ENCODE assay signal across 23 mouse cellular contexts in genomic region chr2:30076439-30076838, GRCm38 (mm10). TPM values are rescaled to one million over a fixed set of nuclear protein-coding genes. Genes with fewer than 3 reads are reported as not detected.
A peak's percentile ranks its signal among the peaks of the same experiment; 100 is the strongest.
DNase-seq lines count a peak whose midpoint lies in the region; ATAC-seq and TF ChIP-seq lines count a peak whose summit lies in the region.
"Had no signal": no experiment of that assay in that cellular context is flagged by ENCODE, and none has a peak within 500 bp of the region (broad histone marks: within the 10 kb centered on the region; RNA-seq: fewer than 3 reads in every experiment).

No protein-coding gene starts in this region.

- peak; percentile 6 for DNase-seq in lung, embryonic 14.5 days
- no peak for DNase-seq in lung, adult 2 months
- DNase-seq in ES-E14 (ENCODE audit: low read depth, low spot score): no peak
- DNase-seq in R1 (ENCODE audit: low read depth, low spot score): peak; percentile 50
- DNase-seq in right cerebral cortex, adult 2 months (ENCODE audit: low spot score in 2 of 2): no peak
- no peak for DNase-seq in cerebellum, postnatal 36 days
- no peak for DNase-seq in kidney, postnatal 14 days
- DNase-seq: adrenal gland, adult 8-10 months; adrenal gland, postnatal 14 days; adrenal gland, postnatal 36 days; cerebellum, adult 11-12 months; cerebellum, adult 2 months; cerebellum, adult 9-10 months; cerebellum, postnatal 10 days; cerebellum, postnatal 25 days; embryo, embryonic 11 days had no signal

- 91% methylated on average over 8 of the region's 9 CpGs for WGBS in lung, embryonic 14.5 days
- WGBS in lung, adult 2 months: 91% methylated on average over 9 of the region's 9 CpGs

- no peak overlapping the region for H3K4me2 ChIP-seq in lung, embryonic 14.5 days
- no peak overlapping the region for H3K4me2 ChIP-seq in myocyte (ENCODE audit: low read depth)

- peaks cover 24% of the 10 kb centered on the region for H3K36me3 ChIP-seq in lung, embryonic 14.5 days (ENCODE audit: insufficient read depth)
- peaks cover 8% of the 10 kb centered on the region for H3K36me3 ChIP-seq in ES-E14 (ENCODE audit: control insufficient read depth, insufficient read depth, low read length, poor library complexity, severe bottlenecking)
- H3K36me3 ChIP-seq in myocyte (ENCODE audit: control insufficient read depth, insufficient read depth): peaks cover 16% of the 10 kb centered on the region

- TF ChIP-seq CTCF in lung, embryonic 14.5 days (IDR thresholded peaks at IDR 0.05; ENCODE audit: low read depth): no peak
- TF ChIP-seq CTCF in lung, adult 2 months (IDR thresholded peaks at IDR 0.05; ENCODE audit: insufficient read depth, low read length): no peak

- no peaks in the 10 kb centered on the region for H3K27me3 ChIP-seq in lung, embryonic 14.5 days (ENCODE audit: insufficient read depth, low read length)
- H3K27me3 ChIP-seq in myocyte (ENCODE audit: control insufficient read depth, insufficient read depth, insufficient read length): no peaks in the 10 kb centered on the region
- H3K27me3 ChIP-seq: embryonic facial prominence, embryonic 13.5 days; embryonic facial prominence, embryonic 15.5 days; forebrain, embryonic 12.5 days; Patski had no signal

- no peak overlapping the region for H3ac ChIP-seq in myocyte (ENCODE audit: control insufficient read depth, insufficient read length)

- H3K9ac ChIP-seq in lung, embryonic 14.5 days: no peak overlapping the region
- H3K9ac ChIP-seq in ES-E14 (ENCODE audit: insufficient read depth, low read depth, low read length, poor library complexity, severe bottlenecking): no peak overlapping the region
- H3K9ac ChIP-seq: embryonic facial prominence, embryonic 15.5 days had no signal

- H3K4me1 ChIP-seq in lung, embryonic 14.5 days (ENCODE audit: insufficient read depth): 0 out of 2 replicates have a peak, but pooled peaks cover 5% of the 10 kb centered on the region
- no peaks in the 10 kb centered on the region for H3K4me1 ChIP-seq in lung, adult 2 months (ENCODE audit: control insufficient read depth, insufficient read depth, low read length)
- H3K4me1 ChIP-seq in ES-E14 (ENCODE audit: control insufficient read depth in 2 of 2, insufficient read depth in 2 of 2, low read length in 2 of 2, poor library complexity in 1 of 2): peaks cover 0 to 10% of the 10 kb centered on the region in 2 experiments; a peak in 2 of 4 replicates

- no peak overlapping the region for H3K27ac ChIP-seq in lung, embryonic 14.5 days (ENCODE audit: low read depth)
- no peak overlapping the region for H3K27ac ChIP-seq in ES-E14 (ENCODE audit: insufficient read depth, low read depth, low read length, poor library complexity, severe bottlenecking)

- no peak overlapping the region for H3K4me3 ChIP-seq in lung, embryonic 14.5 days (ENCODE audit: low read depth, low read length)
- H3K4me3 ChIP-seq in lung, adult 2 months (replicated peaks; ENCODE audit: extremely low read depth, low read depth, low read length): no peak overlapping the region
- no peak overlapping the region for H3K4me3 ChIP-seq in ES-E14 (ENCODE audit: insufficient read depth in 1 of 2, low read depth in 1 of 2, low read length in 2 of 2, poor library complexity in 1 of 2, severe bottlenecking in 1 of 2)
- peak overlapping the region; percentile 25 for H3K4me3 ChIP-seq in myocyte
- H3K4me3 ChIP-seq: forebrain, embryonic 12.5 days had no signal

- no peaks in the 10 kb centered on the region for H3K9me3 ChIP-seq in lung, embryonic 14.5 days (ENCODE audit: low read depth, low read length)
- no peaks in the 10 kb centered on the region for H3K9me3 ChIP-seq in ES-E14 (ENCODE audit: control insufficient read depth, insufficient read depth, low read depth, low read length)
- H3K9me3 ChIP-seq: embryonic facial prominence, embryonic 13.5 days; embryonic facial prominence, embryonic 15.5 days; forebrain, embryonic 10.5 days; forebrain, embryonic 12.5 days had no signal

- no peak for ATAC-seq in lung, embryonic 14.5 days (ENCODE audit: insufficient read depth)
- ATAC-seq: forebrain, embryonic 16.5 days had no signal

- no peaks in the 10 kb centered on the region for H3K79me2 ChIP-seq in myocyte (ENCODE audit: control insufficient read depth, insufficient read depth)

- in situ Hi-C loops in ES-E14 (cut with MboI; ENCODE audit: low sequenced_read_pairs in 2 of 2, unreplicated experiment in 2 of 2): no loop called here

- TF ChIP-seq POLR2A in lung, adult 2 months (IDR thresholded peaks at IDR 0.05; ENCODE audit: borderline replicate concordance, extremely low read depth, low read depth, low read length): no peak
- TF ChIP-seq POLR2A in myocyte (IDR thresholded peaks at IDR 0.05; ENCODE audit: insufficient read length, low read depth): no peak

TF ChIP-seq in ES-E14, 5 proteins besides CTCF, POLR2A, EP300 and RAD21:
- TF ChIP-seq ZC3H11A (IDR thresholded peaks at IDR 0.05; ENCODE audit: borderline replicate concordance, low read depth, low read length) (no peak), ZNF384 (IDR thresholded peaks at IDR 0.05; ENCODE audit: low read depth, low read length) (peak; percentile 62), CHD2 (IDR thresholded peaks at IDR 0.05; ENCODE audit: low read depth, low read length) (no peak), MAFK (IDR thresholded peaks at IDR 0.05; ENCODE audit: insufficient read depth, low read depth, low read length) (peak; percentile 58; the same call in 1 of the 2 replicates), HCFC1 (IDR thresholded peaks at IDR 0.05; ENCODE audit: borderline replicate concordance, insufficient read depth, low read length) (no peak)
TF ChIP-seq in ES-E14: peak in this region for 2.

TF ChIP-seq in myocyte, 11 proteins besides CTCF, POLR2A, EP300 and RAD21:
- TF ChIP-seq E2F4 (IDR thresholded peaks at IDR 0.05; ENCODE audit: insufficient read depth) (no peak), TCF3 (IDR thresholded peaks at IDR 0.05; ENCODE audit: insufficient read length, low read depth) (no peak), MYOG (IDR thresholded peaks at IDR 0.05; ENCODE audit: control insufficient read depth in 1 of 3, insufficient read depth in 1 of 3, insufficient read length in 2 of 3, low read depth in 2 of 3) (no peak), REST (IDR thresholded peaks at IDR 0.05; ENCODE audit: insufficient read depth, insufficient read length) (no peak), USF1 (IDR thresholded peaks at IDR 0.05; ENCODE audit: low read depth) (no peak), CEBPB (IDR thresholded peaks at IDR 0.05; ENCODE audit: insufficient read depth, poor library complexity, severe bottlenecking) (no peak), POLR2AphosphoS2 (IDR thresholded peaks at IDR 0.05; ENCODE audit: insufficient read length, low read depth) (no peak), TCF12 (IDR thresholded peaks at IDR 0.05; ENCODE audit: insufficient read depth, poor library complexity, severe bottlenecking) (no peak), MAX (IDR thresholded peaks at IDR 0.05; ENCODE audit: low read depth) (no peak)

RNA-seq across cellular contexts. Expression of gene Pkn3, which starts 1.0 kb away (rescaled TPM):
- 9.5 and 11.7 TPM in 2 replicates for polyA plus RNA-seq in lung, embryonic 14.5 days (2014; fragmentation: Nextera tagmentation; extraction: Ambion mirVana)
- 29.0 and 31.3 TPM in 2 replicates for polyA plus RNA-seq in lung, adult 2 months (2012; rRNA removed)
- total RNA-seq in ES-E14 (2012; rRNA removed): 19.1 and 24.3 TPM in 2 replicates
- polyA plus RNA-seq in myocyte (2012; fragmentation: generic; extraction: Trizol): 4.3 TPM

RNA-seq across cellular contexts. Expression of gene Zdhhc12, which starts 17.0 kb away (rescaled TPM):
- 28.5 and 31.5 TPM in 2 replicates for polyA plus RNA-seq in lung, embryonic 14.5 days (2014; fragmentation: Nextera tagmentation; extraction: Ambion mirVana)
- 63.0 and 65.3 TPM in 2 replicates for polyA plus RNA-seq in lung, adult 2 months (2012; rRNA removed)
- 133 and 202 TPM in 2 replicates for total RNA-seq in ES-E14 (2012; rRNA removed)
- 20.8 TPM for polyA plus RNA-seq in myocyte (2012; fragmentation: generic; extraction: Trizol)

RNA-seq across cellular contexts. Expression of gene Set, which starts 19.3 kb away (rescaled TPM):
- 564 and 591 TPM in 2 replicates for polyA plus RNA-seq in lung, embryonic 14.5 days (2014; fragmentation: Nextera tagmentation; extraction: Ambion mirVana)
- 35.5 and 39.7 TPM in 2 replicates for polyA plus RNA-seq in lung, adult 2 months (2012; rRNA removed)
- 695 and 901 TPM in 2 replicates for total RNA-seq in ES-E14 (2012; rRNA removed)
- polyA plus RNA-seq in myocyte (2012; fragmentation: generic; extraction: Trizol): 118 TPM

RNA-seq across cellular contexts. Expression of gene Wdr34, which starts 27.8 kb away (rescaled TPM):
- polyA plus RNA-seq in lung, embryonic 14.5 days (2014; fragmentation: Nextera tagmentation; extraction: Ambion mirVana): 27.7 and 28.5 TPM in 2 replicates
- 27.1 and 31.3 TPM in 2 replicates for polyA plus RNA-seq in lung, adult 2 months (2012; rRNA removed)
- total RNA-seq in ES-E14 (2012; rRNA removed): 22.6 and 35.2 TPM in 2 replicates
- polyA plus RNA-seq in myocyte (2012; fragmentation: generic; extraction: Trizol): 21.6 TPM

RNA-seq across cellular contexts. Expression of gene Zer1, which starts 47.9 kb away (rescaled TPM):
- polyA plus RNA-seq in lung, embryonic 14.5 days (2014; fragmentation: Nextera tagmentation; extraction: Ambion mirVana): 8.8 and 8.9 TPM in 2 replicates
- polyA plus RNA-seq in lung, adult 2 months (2012; rRNA removed): 52.0 and 56.6 TPM in 2 replicates
- total RNA-seq in ES-E14 (2012; rRNA removed): 11.4 and 16.2 TPM in 2 replicates
- 13.1 TPM for polyA plus RNA-seq in myocyte (2012; fragmentation: generic; extraction: Trizol)

Comparison
In these comparisons a context has a peak if more than half of its experiments do, and no peak if none do; other contexts are left out.
1. DNase-seq: peak in lung, embryonic 14.5 days (single experiment) and R1 (single experiment); none in lung, adult 2 months (single experiment), ES-E14 (single experiment), right cerebral cortex, adult 2 months (0 of 2), cerebellum, postnatal 36 days (0 of 2) and kidney, postnatal 14 days (single experiment).